Mouse (Mus musculus) limb, embryonic 11.5 days (tissue): ENCODE data around the gene Ap1s3. TPM values are rescaled to one million over a fixed set of nuclear protein-coding genes. Genes with fewer than 3 reads are reported as not detected.

Experiments
- ATAC-seq: fragments of 200-750 bp; cut with Nextera tagmentation; 2 replicates; pipeline ENCODE4 v1.8.0; 2017; ENCODE audit warnings: low read depth; ENCODE audit not compliant: insufficient number of reproducible peaks, low FRiP score, low TSS enrichment
- DNase-seq: peaks from one replicate; pipeline ENCODE4 v3.0.0-alpha.2; 2015; ENCODE audit warnings: low spot score
- H3K27ac ChIP-seq: fragments of 300-500 bp; sonication (generic); replicated peaks from 2 replicates; pipeline ENCODE4 v1.5.1; 2014; ENCODE audit warnings: low read depth, mild to moderate bottlenecking, low read length
- H3K27me3 ChIP-seq: fragments of 300-500 bp; sonication (generic); 2 replicates; pipeline ENCODE4 v1.6.1; 2014; ENCODE audit warnings: mild to moderate bottlenecking, low read length, mixed read lengths; ENCODE audit not compliant: control insufficient read depth, insufficient read depth
- H3K36me3 ChIP-seq: fragments of 300-500 bp; sonication (generic); 2 replicates; pipeline ENCODE4 v1.6.1; 2014; ENCODE audit warnings: mild to moderate bottlenecking, low read length, moderate library complexity, mixed read lengths; ENCODE audit not compliant: control insufficient read depth, insufficient read depth
- H3K4me1 ChIP-seq: fragments of 300-500 bp; sonication (generic); 2 replicates; pipeline ENCODE4 v1.6.1; 2014; ENCODE audit warnings: low read length, mixed read lengths; ENCODE audit not compliant: control insufficient read depth, insufficient read depth
- H3K4me2 ChIP-seq: fragments of 300-500 bp; sonication (generic); 2 replicates; pipeline ENCODE4 v1.6.1; 2014; ENCODE audit warnings: low read depth, mild to moderate bottlenecking, moderate library complexity; ENCODE audit not compliant: severe bottlenecking
- H3K4me3 ChIP-seq: fragments of 300-500 bp; sonication (generic); 2 replicates; pipeline ENCODE4 v1.5.1; 2014; ENCODE audit warnings: low read depth, low read length
- H3K9ac ChIP-seq: fragments of 300-500 bp; sonication (generic); 2 replicates; pipeline ENCODE4 v1.6.1; 2014; ENCODE audit warnings: mild to moderate bottlenecking, low read length
- H3K9me3 ChIP-seq: fragments of 300-500 bp; sonication (generic); 2 replicates; pipeline ENCODE4 v1.6.1; 2016; ENCODE audit warnings: low read length; ENCODE audit not compliant: control insufficient read depth
- WGBS: fragments of 180-500 bp; shearing (Covaris S2); extraction: QIAGEN DNeasy Blood & Tissue Kit; methylation state at CpG from one replicate; pipeline ENCODE4 v1.1.7; 2014; 5-methylcytosine and 5-hydroxymethylcytosine counted together
- polyA plus RNA-seq: library from polyadenylated mRNA; unstranded; fragments of >200 nt; fragmentation: Nextera tagmentation; extraction: Ambion mirVana; gene quantifications from 2 replicates; pipeline ENCODE4 v1.2.1, GENCODE M21; 2014

The Ap1s3 gene
- polyA plus RNA-seq, 1 experiment from 2014 or later = 0.88 TPM

DNA sequence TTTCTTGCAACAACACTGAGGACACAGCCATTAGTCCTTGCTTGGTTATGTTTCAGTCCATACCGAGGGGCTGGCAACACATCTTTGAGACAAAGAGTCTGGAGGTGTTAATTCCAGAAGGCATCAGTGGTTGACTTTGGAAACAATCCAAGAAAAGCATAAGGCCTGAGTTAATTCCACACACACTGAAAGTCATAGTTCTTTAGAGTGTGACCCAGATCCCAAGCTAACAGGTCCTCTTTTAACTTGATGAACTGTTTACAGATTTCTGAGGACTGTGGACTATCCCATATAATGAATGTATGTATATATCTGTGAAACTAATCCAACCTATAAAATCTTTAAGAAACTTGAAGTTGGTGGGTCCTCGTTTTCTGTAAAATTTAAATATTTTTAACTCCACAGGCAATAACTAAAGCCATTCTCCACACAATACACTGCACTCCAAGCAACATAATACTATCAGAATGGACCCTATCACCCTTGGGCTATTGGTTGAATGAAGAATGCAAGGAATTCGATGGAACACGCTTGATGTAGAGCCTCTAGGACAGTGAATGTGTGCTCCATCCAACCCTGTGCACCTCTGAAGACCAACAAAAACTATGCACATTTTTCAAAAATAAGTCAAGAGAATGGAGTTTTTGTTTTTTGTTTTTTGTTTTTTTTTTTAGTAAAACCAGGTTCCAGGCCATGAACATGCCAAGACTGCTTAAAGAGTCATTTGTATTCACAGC, 15.8 kb downstream of the Ap1s3 start:
- DNase-seq = no peak
- Histone ChIP-seq H3K9me3 (no peaks in the 10 kb centered on the region), H3K27me3 (no peaks in the 10 kb centered on the region), H3K9ac (no peak overlapping the region), H3K36me3 (no peaks in the 10 kb centered on the region), H3K4me2 (no peak overlapping the region), H3K27ac (no peak overlapping the region), H3K4me1 (no peaks in the 10 kb centered on the region), H3K4me3 (no peak overlapping the region)
- WGBS = 84% methylated on average over 4 of the region's 4 CpGs
- no peak for ATAC-seq

- Histone ChIP-seq H3K9me3 (no peaks in the 10 kb centered on the region), H3K4me2 (no peak overlapping the region), H3K4me1 (no peaks in the 10 kb centered on the region), H3K36me3 (no peaks in the 10 kb centered on the region), H3K4me3 (no peak overlapping the region), H3K27ac (no peak overlapping the region), H3K9ac (no peak overlapping the region), H3K27me3 (no peaks in the 10 kb centered on the region)
- DNase-seq (no peak), ATAC-seq (no peak)
- 91% methylated on average over 2 of the region's 2 CpGs for WGBS
These were observed 16.8 kb downstream of the Ap1s3 start for GRCm38 (mm10) chr1:79654948-79655347.

DNA sequence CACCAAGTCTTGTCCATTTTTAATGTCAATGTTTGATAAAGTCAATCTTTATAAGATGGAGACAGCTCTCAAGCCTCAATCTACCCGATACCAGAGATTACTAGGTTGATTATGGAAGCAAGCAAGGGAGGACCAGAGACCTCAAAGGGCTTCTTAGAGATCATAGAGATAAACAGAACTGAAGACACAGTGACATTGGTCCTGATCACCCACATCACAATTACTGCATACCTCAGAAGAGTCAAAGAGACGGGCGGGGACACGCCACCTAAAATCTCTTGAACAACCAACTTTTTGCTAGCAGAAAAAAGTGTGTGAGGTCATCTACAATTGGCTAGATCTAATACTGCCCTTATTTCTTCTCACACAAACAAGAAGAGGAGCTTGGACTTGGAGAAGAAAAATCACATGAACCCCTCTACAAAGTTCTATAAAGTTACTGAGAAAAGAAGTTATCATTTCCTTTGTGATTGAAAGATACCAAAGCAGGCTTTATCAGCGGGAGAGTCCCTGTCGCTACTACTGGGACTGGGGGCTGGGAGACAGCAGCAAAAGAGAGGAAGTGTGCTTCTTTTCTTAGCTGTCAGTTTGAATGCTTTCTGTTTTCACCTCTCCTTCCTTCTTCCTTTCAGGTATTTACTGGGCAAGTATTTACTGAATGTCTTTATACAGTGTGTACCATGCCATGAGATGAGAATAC, 28.2 kb downstream of the Ap1s3 start:
- H3K27ac ChIP-seq = no peak overlapping the region
- WGBS = 93% methylated on average over 6 of the region's 6 CpGs
- no peak overlapping the region for H3K4me3 ChIP-seq
- no peak overlapping the region for H3K4me2 ChIP-seq
- H3K27me3 ChIP-seq = no peaks in the 10 kb centered on the region
- no peak overlapping the region for H3K9ac ChIP-seq
- H3K36me3 ChIP-seq = no peaks in the 10 kb centered on the region
- no peak for DNase-seq
- H3K4me1 ChIP-seq = no peaks in the 10 kb centered on the region
- H3K9me3 ChIP-seq = no peaks in the 10 kb centered on the region
- ATAC-seq = no peak

DNA sequence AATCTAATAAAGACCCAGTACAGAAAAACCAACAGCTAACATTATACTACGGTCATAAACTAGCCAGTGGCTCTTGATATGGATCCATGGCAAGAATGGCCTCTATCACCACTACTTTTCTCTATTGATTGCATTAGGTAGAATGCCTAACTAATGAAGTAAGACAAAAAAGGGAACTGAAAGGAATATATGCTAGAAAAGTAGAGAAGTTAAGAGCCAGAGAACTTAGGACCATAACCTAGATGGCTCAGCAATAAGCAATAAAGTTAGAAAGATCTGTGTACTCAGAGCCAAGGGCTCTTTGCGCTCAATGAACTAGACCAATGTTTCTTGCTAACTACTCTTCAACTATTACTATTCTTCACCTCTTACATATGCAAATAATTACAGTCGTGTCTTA, 29.1 kb downstream of the Ap1s3 start:
- WGBS = 92% methylated on average over 3 of the region's 3 CpGs
- Histone ChIP-seq H3K4me3 (no peak overlapping the region), H3K36me3 (no peaks in the 10 kb centered on the region), H3K4me1 (no peaks in the 10 kb centered on the region), H3K4me2 (no peak overlapping the region), H3K9ac (no peak overlapping the region), H3K27ac (no peak overlapping the region), H3K27me3 (no peaks in the 10 kb centered on the region), H3K9me3 (no peaks in the 10 kb centered on the region)
- no peak for DNase-seq
- ATAC-seq = no peak

- no peak overlapping the region for H3K27ac ChIP-seq
- no peak overlapping the region for H3K4me2 ChIP-seq
- WGBS = 85% methylated on average over 6 of the region's 6 CpGs
- H3K9me3 ChIP-seq = no peaks in the 10 kb centered on the region
- DNase-seq = no peak
- H3K36me3 ChIP-seq = no peaks in the 10 kb centered on the region
- no peak overlapping the region for H3K9ac ChIP-seq
- no peaks in the 10 kb centered on the region for H3K4me1 ChIP-seq
- H3K27me3 ChIP-seq = no peaks in the 10 kb centered on the region
- H3K4me3 ChIP-seq = no peak overlapping the region
- no peak for ATAC-seq
These were observed 30.4 kb downstream of the Ap1s3 start for GRCm38 (mm10) chr1:79641355-79641754.

DNA sequence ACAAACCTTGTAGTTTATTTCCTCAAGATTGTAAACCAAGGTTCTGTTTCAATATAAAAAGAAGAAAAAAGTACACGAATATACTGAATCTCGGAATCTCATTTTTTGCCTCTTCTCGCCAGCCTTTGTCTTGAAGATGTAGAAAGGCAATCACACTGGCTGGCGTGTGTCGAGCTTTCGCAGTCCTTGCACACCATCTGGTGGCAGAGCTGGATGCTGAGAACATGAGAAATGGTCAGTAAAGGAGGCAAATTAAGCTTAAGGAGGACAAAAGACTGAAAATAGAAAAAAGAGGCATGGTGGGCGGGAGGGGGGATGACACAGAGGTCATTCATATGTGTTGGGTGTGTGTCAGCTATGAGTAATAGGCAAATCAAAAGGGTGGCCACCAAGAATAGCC, 31.6 kb downstream of the Ap1s3 start:
- H3K4me2 ChIP-seq = no peak overlapping the region
- 87% methylated on average over 7 of the region's 7 CpGs for WGBS
- DNase-seq (peak; percentile 61), ATAC-seq (no peak)
- no peaks in the 10 kb centered on the region for H3K4me1 ChIP-seq
- H3K9me3 ChIP-seq = no peaks in the 10 kb centered on the region
- no peak overlapping the region for H3K9ac ChIP-seq
- no peak overlapping the region for H3K4me3 ChIP-seq
- H3K36me3 ChIP-seq = no peaks in the 10 kb centered on the region
- no peak overlapping the region for H3K27ac ChIP-seq
- H3K27me3 ChIP-seq = no peaks in the 10 kb centered on the region

DNA sequence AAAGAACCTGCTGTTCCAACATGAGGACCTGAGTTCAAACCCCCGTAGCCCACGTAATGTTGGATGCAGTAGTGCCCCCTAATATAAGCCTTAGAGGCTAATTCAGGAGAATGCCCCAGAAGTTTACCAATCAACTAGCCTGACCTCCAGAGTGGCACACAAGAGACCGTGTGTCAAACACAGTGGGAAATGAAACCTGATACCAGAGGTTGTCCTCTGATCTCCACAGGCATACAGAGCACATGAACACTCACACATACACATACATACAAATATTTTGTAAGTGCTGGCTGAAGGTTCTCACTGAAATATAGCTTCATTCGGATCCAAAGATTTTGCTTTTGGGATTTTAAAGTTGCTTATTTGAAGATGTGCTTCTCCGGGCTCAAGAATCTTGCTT, 32.1 kb downstream of the Ap1s3 start:
- ATAC-seq = no peak
- Histone ChIP-seq H3K4me1 (no peaks in the 10 kb centered on the region), H3K36me3 (no peaks in the 10 kb centered on the region), H3K27me3 (no peaks in the 10 kb centered on the region), H3K27ac (no peak overlapping the region), H3K9me3 (no peaks in the 10 kb centered on the region), H3K9ac (no peak overlapping the region), H3K4me2 (no peak overlapping the region), H3K4me3 (no peak overlapping the region)
- WGBS = 69% methylated on average over 5 of the region's 5 CpGs
- DNase-seq = no peak

- Histone ChIP-seq H3K9ac (no peak overlapping the region), H3K36me3 (no peaks in the 10 kb centered on the region), H3K4me1 (no peaks in the 10 kb centered on the region), H3K4me3 (no peak overlapping the region), H3K27me3 (no peaks in the 10 kb centered on the region), H3K4me2 (no peak overlapping the region), H3K9me3 (no peaks in the 10 kb centered on the region), H3K27ac (no peak overlapping the region)
- WGBS = 94% methylated on average over 6 of the region's 6 CpGs
- DNase-seq (no peak), ATAC-seq (no peak)
These were observed 32.7 kb downstream of the Ap1s3 start for GRCm38 (mm10) chr1:79639107-79639506.
